In the genomic region with DNA sequence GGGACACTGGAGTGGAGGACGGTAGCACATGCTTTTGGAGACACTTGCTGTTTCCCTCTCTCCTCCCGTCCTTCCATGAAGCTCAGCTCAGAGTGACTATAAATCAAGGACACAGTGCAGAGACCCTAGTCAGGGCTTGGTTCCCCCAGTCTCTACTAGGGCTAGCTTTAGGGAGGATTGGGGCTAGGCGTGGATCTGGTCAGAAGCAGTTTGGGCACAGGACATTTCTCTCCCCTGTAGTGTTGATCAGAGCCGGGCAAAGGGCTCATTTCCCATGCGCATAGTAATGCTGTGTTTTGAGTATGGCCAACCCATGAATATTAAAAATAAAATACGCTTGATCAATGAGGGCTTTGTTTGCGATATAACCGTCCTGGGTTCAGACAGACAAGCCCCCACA, we compare ENCODE assay signal across 23 mouse cellular contexts.
A peak's percentile ranks its signal among the peaks of the same experiment; 100 is the strongest.
DNase-seq lines count a peak whose midpoint lies in the region; ATAC-seq lines count a peak whose summit lies in the region.
"Had no signal": no experiment of that assay in that cellular context is flagged by ENCODE, and none has a peak within 500 bp of the region (broad histone marks: within the 10 kb centered on the region; RNA-seq: fewer than 3 reads in every experiment).

No protein-coding gene starts in this region.

- H3K27me3 ChIP-seq in midbrain, embryonic 11.5 days (ENCODE audit: control insufficient read depth, insufficient read depth, low read length): no peaks in the 10 kb centered on the region
- H3K27me3 ChIP-seq in midbrain, embryonic 16.5 days (ENCODE audit: control insufficient read depth, insufficient read depth, low read depth, low read length): no peaks in the 10 kb centered on the region
- H3K27me3 ChIP-seq in hindbrain, embryonic 12.5 days: 0 out of 2 replicates have a peak, but pooled peaks cover 2% of the 10 kb centered on the region
- H3K27me3 ChIP-seq in hindbrain, embryonic 16.5 days (replicated peaks; ENCODE audit: control insufficient read depth, insufficient read depth, low read length): no peaks in the 10 kb centered on the region
- H3K27me3 ChIP-seq in midbrain, embryonic 15.5 days (replicated peaks): no peaks in the 10 kb centered on the region
- H3K27me3 ChIP-seq: heart, embryonic 12.5 days; limb, embryonic 13.5 days; lung, embryonic 15.5 days had no signal

- peak overlapping the region; percentile 0; the same call in 1 of the 2 replicates for H3K27ac ChIP-seq in midbrain, embryonic 11.5 days (ENCODE audit: low read depth, low read length)
- H3K27ac ChIP-seq in midbrain, embryonic 16.5 days (ENCODE audit: low read length): no peak overlapping the region
- H3K27ac ChIP-seq in hindbrain, embryonic 12.5 days: peak overlapping the region; percentile 73
- H3K27ac ChIP-seq in hindbrain, embryonic 16.5 days (ENCODE audit: low read depth, low read length): no peak overlapping the region
- H3K27ac ChIP-seq in midbrain, embryonic 15.5 days: no peak overlapping the region
- H3K27ac ChIP-seq: limb, embryonic 13.5 days; lung, embryonic 15.5 days had no signal

- 46% methylated on average over 8 of the region's 8 CpGs for WGBS in midbrain, embryonic 11.5 days
- WGBS in midbrain, embryonic 16.5 days: 36% methylated on average over 8 of the region's 8 CpGs
- WGBS in hindbrain, embryonic 12.5 days: 41% methylated on average over 8 of the region's 8 CpGs
- 27% methylated on average over 8 of the region's 8 CpGs for WGBS in hindbrain, embryonic 16.5 days
- 28% methylated on average over 8 of the region's 8 CpGs for WGBS in midbrain, embryonic 15.5 days

- peak; percentile 40 for ATAC-seq in midbrain, embryonic 11.5 days (ENCODE audit: low FRiP score)
- no peak for ATAC-seq in midbrain, embryonic 16.5 days
- peak; percentile 44 for ATAC-seq in hindbrain, embryonic 12.5 days (ENCODE audit: low FRiP score)
- 0 out of 2 replicates have a peak, but pooled peaks have one; percentile 15 for ATAC-seq in hindbrain, embryonic 16.5 days
- 0 out of 2 replicates have a peak, but pooled peaks have one; percentile 31 for ATAC-seq in midbrain, embryonic 15.5 days (replicated peaks)

- DNase-seq in midbrain, embryonic 11.5 days (ENCODE audit: low spot score, missing footprints): no peak
- no peak for DNase-seq in retina, postnatal 1 day
- no peak for DNase-seq in lung, postnatal 14 days
- no peak for DNase-seq in adipocyte (ENCODE audit: low spot score)
- DNase-seq: adrenal gland, adult 8-10 months; B cell, adult 2 months; cerebellum, adult 8-10 months; cerebellum, postnatal 25 days; gastrocnemius, postnatal 25 days; heart, adult 18-20 months; kidney, adult 2 months; lung, postnatal 36 days; right cerebral cortex, postnatal 25 days; spleen, adult 18-20 months; thymus, postnatal 14 days had no signal

- peak overlapping the region; percentile 7; the same call in 1 of the 2 replicates for H3K4me2 ChIP-seq in midbrain, embryonic 11.5 days
- H3K4me2 ChIP-seq in midbrain, embryonic 16.5 days (ENCODE audit: low read length): no peak overlapping the region
- H3K4me2 ChIP-seq in hindbrain, embryonic 12.5 days (replicated peaks): 0 out of 2 replicates have a peak overlapping the region, but pooled peaks have one; percentile 7
- H3K4me2 ChIP-seq in hindbrain, embryonic 16.5 days (ENCODE audit: low read length): peak overlapping the region; percentile 16; the same call in 1 of the 2 replicates
- H3K4me2 ChIP-seq in midbrain, embryonic 15.5 days: no peak overlapping the region
- H3K4me2 ChIP-seq: heart, embryonic 12.5 days; limb, embryonic 13.5 days; liver, embryonic 11.5 days; lung, embryonic 15.5 days had no signal

- H3K9ac ChIP-seq in midbrain, embryonic 11.5 days (ENCODE audit: low read length): no peak overlapping the region
- H3K9ac ChIP-seq in midbrain, embryonic 16.5 days (ENCODE audit: low read depth, low read length): no peak overlapping the region
- no peak overlapping the region for H3K9ac ChIP-seq in hindbrain, embryonic 12.5 days
- H3K9ac ChIP-seq in hindbrain, embryonic 16.5 days (ENCODE audit: low read depth, low read length): no peak overlapping the region
- no peak overlapping the region for H3K9ac ChIP-seq in midbrain, embryonic 15.5 days
- H3K9ac ChIP-seq: heart, embryonic 12.5 days; limb, embryonic 13.5 days; lung, embryonic 15.5 days had no signal

- no peaks in the 10 kb centered on the region for H3K9me3 ChIP-seq in midbrain, embryonic 11.5 days (ENCODE audit: control insufficient read depth, low read length)
- no peaks in the 10 kb centered on the region for H3K9me3 ChIP-seq in midbrain, embryonic 16.5 days (replicated peaks; ENCODE audit: control insufficient read depth, low read length, poor library complexity, severe bottlenecking)
- H3K9me3 ChIP-seq in hindbrain, embryonic 12.5 days (replicated peaks): no peaks in the 10 kb centered on the region
- H3K9me3 ChIP-seq in hindbrain, embryonic 16.5 days (ENCODE audit: control insufficient read depth, low read length): no peaks in the 10 kb centered on the region
- no peaks in the 10 kb centered on the region for H3K9me3 ChIP-seq in midbrain, embryonic 15.5 days
- H3K9me3 ChIP-seq: heart, embryonic 12.5 days; limb, embryonic 13.5 days; lung, embryonic 15.5 days had no signal

- peaks cover 28% of the 10 kb centered on the region for H3K4me1 ChIP-seq in midbrain, embryonic 11.5 days (ENCODE audit: control insufficient read depth, insufficient read depth, low read length)
- peaks cover 24% of the 10 kb centered on the region for H3K4me1 ChIP-seq in midbrain, embryonic 16.5 days (ENCODE audit: control insufficient read depth, insufficient read depth, low read length)
- peaks cover 36% of the 10 kb centered on the region for H3K4me1 ChIP-seq in hindbrain, embryonic 12.5 days
- peaks cover 24% of the 10 kb centered on the region for H3K4me1 ChIP-seq in hindbrain, embryonic 16.5 days (ENCODE audit: control insufficient read depth, insufficient read depth, low read depth, low read length)
- H3K4me1 ChIP-seq in midbrain, embryonic 15.5 days: peaks cover 50% of the 10 kb centered on the region
- H3K4me1 ChIP-seq: heart, embryonic 12.5 days; lung, embryonic 15.5 days had no signal

- no peaks in the 10 kb centered on the region for H3K36me3 ChIP-seq in midbrain, embryonic 11.5 days (ENCODE audit: control insufficient read depth, insufficient read depth, low read length)
- no peaks in the 10 kb centered on the region for H3K36me3 ChIP-seq in midbrain, embryonic 16.5 days (ENCODE audit: control insufficient read depth, insufficient read depth, low read length)
- no peaks in the 10 kb centered on the region for H3K36me3 ChIP-seq in hindbrain, embryonic 12.5 days
- H3K36me3 ChIP-seq in hindbrain, embryonic 16.5 days (ENCODE audit: control insufficient read depth, insufficient read depth, low read length): no peaks in the 10 kb centered on the region
- no peaks in the 10 kb centered on the region for H3K36me3 ChIP-seq in midbrain, embryonic 15.5 days (replicated peaks)
- H3K36me3 ChIP-seq: heart, embryonic 12.5 days; limb, embryonic 13.5 days; lung, embryonic 15.5 days had no signal

- no peak overlapping the region for H3K4me3 ChIP-seq in midbrain, embryonic 11.5 days (ENCODE audit: low read depth, low read length)
- H3K4me3 ChIP-seq in midbrain, embryonic 16.5 days (ENCODE audit: low read depth, low read length): no peak overlapping the region
- H3K4me3 ChIP-seq in hindbrain, embryonic 12.5 days: no peak overlapping the region
- H3K4me3 ChIP-seq in hindbrain, embryonic 16.5 days (ENCODE audit: low read length): no peak overlapping the region
- H3K4me3 ChIP-seq in midbrain, embryonic 15.5 days: no peak overlapping the region
- H3K4me3 ChIP-seq: heart, embryonic 12.5 days; limb, embryonic 13.5 days; lung, embryonic 15.5 days had no signal

Comparison
In these comparisons a context has a peak if more than half of its experiments do, and no peak if none do; other contexts are left out.
1. H3K27ac ChIP-seq: peak in midbrain, embryonic 11.5 days (single experiment) and hindbrain, embryonic 12.5 days (single experiment); none in midbrain, embryonic 16.5 days (single experiment), hindbrain, embryonic 16.5 days (single experiment) and midbrain, embryonic 15.5 days (single experiment).
2. H3K4me2 ChIP-seq: peak in midbrain, embryonic 11.5 days (single experiment), hindbrain, embryonic 12.5 days (single experiment) and hindbrain, embryonic 16.5 days (single experiment); none in midbrain, embryonic 16.5 days (single experiment) and midbrain, embryonic 15.5 days (single experiment).